Mouse (Mus musculus) midbrain, embryonic 12.5 days (tissue): ENCODE results near the gene Cd96. TPM values are rescaled to one million over a fixed set of nuclear protein-coding genes. Genes with fewer than 3 reads are reported as not detected.

Experiments used
- ATAC-seq: fragments of 200-750 bp; cut with Nextera tagmentation; 2 replicates; pipeline ENCODE4 v1.8.0; 2017; ENCODE audit warnings: low read depth, moderate TSS enrichment, moderate library complexity; ENCODE audit not compliant: low FRiP score
- H3K27ac ChIP-seq: fragments of 300-500 bp; sonication (generic); replicated peaks from 2 replicates; pipeline ENCODE4 v1.5.1; 2016; ENCODE audit warnings: mild to moderate bottlenecking
- H3K27me3 ChIP-seq: fragments of 300-500 bp; sonication (generic); 2 replicates; pipeline ENCODE4 v1.6.1; 2016; ENCODE audit warnings: mild to moderate bottlenecking
- H3K36me3 ChIP-seq: fragments of 300-500 bp; sonication (generic); 2 replicates; pipeline ENCODE4 v1.6.1; 2016
- H3K4me1 ChIP-seq: fragments of 300-500 bp; sonication (generic); 2 replicates; pipeline ENCODE4 v1.6.1; 2016
- H3K4me2 ChIP-seq: fragments of 300-500 bp; sonication (generic); replicated peaks from 2 replicates; pipeline ENCODE4 v1.6.1; 2016; ENCODE audit warnings: mild to moderate bottlenecking, moderate library complexity
- H3K4me3 ChIP-seq: fragments of 300-500 bp; sonication (generic); 2 replicates; pipeline ENCODE4 v1.5.1; 2016; ENCODE audit warnings: mild to moderate bottlenecking
- H3K9ac ChIP-seq: fragments of 300-500 bp; sonication (generic); replicated peaks from 2 replicates; pipeline ENCODE4 v1.6.1; 2016; ENCODE audit warnings: mild to moderate bottlenecking, moderate library complexity
- H3K9me3 ChIP-seq: fragments of 300-500 bp; sonication (generic); 2 replicates; pipeline ENCODE4 v1.6.1; 2016; ENCODE audit warnings: mild to moderate bottlenecking
- WGBS: fragments of 180-500 bp; shearing (Covaris S2); methylation state at CpG from one replicate; pipeline ENCODE4 v1.1.7; 2016; 5-methylcytosine and 5-hydroxymethylcytosine counted together
- polyA plus RNA-seq: library from polyadenylated mRNA; unstranded; fragments of >200 nt; fragmentation: Nextera tagmentation; extraction: Ambion mirVana; gene quantifications from 2 replicates; pipeline ENCODE4 v1.2.1, GENCODE M21; 2016

The Cd96 gene
- polyA plus RNA-seq, 1 experiment from 2014 or later = not detected

DNA sequence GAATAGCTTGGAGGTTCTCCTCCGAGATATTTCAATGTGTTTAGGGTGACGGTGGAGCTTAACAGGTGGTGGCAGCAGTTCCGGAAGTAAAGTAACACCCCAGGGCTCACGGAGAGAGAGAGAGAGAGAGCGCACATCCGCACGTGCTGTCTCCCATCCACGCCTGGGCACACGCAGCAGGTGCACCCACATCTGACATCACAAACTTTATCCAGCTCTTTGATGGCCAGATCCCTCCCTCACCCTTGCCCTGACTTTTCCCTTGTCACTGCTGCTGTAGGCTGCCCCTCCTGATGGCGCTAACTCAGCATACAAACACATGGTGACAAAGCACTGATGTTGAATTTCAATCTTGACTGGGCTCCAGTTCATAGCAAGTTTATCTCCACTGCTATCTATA, 113.8 kb downstream of the Cd96 start:
- H3K27me3 ChIP-seq = no peaks in the 10 kb centered on the region
- peaks cover 15% of the 10 kb centered on the region for H3K4me1 ChIP-seq
- no peak overlapping the region for H3K4me2 ChIP-seq
- H3K4me3 ChIP-seq = no peak overlapping the region
- H3K27ac ChIP-seq = no peak overlapping the region
- H3K9ac ChIP-seq = no peak overlapping the region
- no peaks in the 10 kb centered on the region for H3K9me3 ChIP-seq
- no peaks in the 10 kb centered on the region for H3K36me3 ChIP-seq
- 82% methylated on average over 10 of the region's 10 CpGs for WGBS
- ATAC-seq = no peak

DNA sequence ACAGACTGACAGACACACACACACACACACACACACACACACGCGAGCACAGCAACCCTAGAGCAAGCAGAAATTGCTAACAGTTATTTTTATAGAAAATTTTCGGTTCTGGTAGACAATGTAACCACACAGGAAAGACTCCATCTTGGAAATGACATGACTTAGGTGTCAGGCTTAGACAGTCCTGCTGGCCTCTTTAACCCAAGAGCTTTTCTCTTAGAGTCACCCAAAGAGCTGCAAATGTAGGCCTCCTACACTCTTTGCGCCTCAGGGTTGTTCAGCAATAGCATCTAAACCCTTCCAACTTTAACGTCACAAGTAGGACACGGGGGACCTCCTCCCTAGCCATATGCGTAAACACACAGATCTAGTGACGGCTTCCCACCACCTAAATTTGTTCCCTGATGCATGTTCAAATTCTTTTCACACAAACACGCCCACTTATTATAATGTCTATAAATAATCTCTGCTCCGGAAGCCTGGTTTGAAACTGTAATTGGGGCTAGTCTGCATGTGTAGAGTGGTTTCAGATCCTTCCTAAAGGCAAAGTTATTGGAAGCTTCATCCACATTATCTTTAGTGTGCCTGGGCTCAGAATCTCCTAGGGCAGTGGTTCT, 118.4 kb downstream of the Cd96 start:
- no peak for ATAC-seq
- WGBS = 84% methylated on average over 10 of the region's 10 CpGs
- Histone ChIP-seq H3K36me3 (no peaks in the 10 kb centered on the region), H3K4me1 (peaks cover 15% of the 10 kb centered on the region), H3K4me2 (no peak overlapping the region), H3K9me3 (no peaks in the 10 kb centered on the region), H3K27ac (no peak overlapping the region), H3K9ac (no peak overlapping the region), H3K4me3 (no peak overlapping the region), H3K27me3 (no peaks in the 10 kb centered on the region)

DNA sequence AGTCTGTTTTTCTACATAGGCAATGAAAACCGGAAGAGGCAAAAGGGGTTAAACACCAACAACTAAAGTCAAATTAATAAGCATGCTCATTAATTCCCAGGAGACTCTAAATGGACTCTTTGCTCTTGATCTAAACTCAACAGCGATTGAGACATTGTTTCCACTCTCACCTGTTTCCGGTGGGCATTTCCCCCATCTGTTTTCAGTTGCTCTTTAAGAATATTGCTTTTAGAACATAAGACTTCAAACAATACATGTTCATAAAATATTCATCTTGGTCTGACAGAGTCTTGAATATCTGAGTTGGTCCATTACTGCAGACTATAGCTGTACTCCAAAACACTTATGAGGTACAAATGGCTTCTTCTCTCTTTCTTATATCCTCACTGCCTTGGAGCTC, 119.1 kb downstream of the Cd96 start:
- H3K27me3 ChIP-seq = no peaks in the 10 kb centered on the region
- no peaks in the 10 kb centered on the region for H3K36me3 ChIP-seq
- 90% methylated on average over 3 of the region's 3 CpGs for WGBS
- peaks cover 15% of the 10 kb centered on the region for H3K4me1 ChIP-seq
- no peaks in the 10 kb centered on the region for H3K9me3 ChIP-seq
- no peak for ATAC-seq
- H3K4me3 ChIP-seq = no peak overlapping the region
- H3K9ac ChIP-seq = no peak overlapping the region
- H3K27ac ChIP-seq = no peak overlapping the region
- H3K4me2 ChIP-seq = no peak overlapping the region

DNA sequence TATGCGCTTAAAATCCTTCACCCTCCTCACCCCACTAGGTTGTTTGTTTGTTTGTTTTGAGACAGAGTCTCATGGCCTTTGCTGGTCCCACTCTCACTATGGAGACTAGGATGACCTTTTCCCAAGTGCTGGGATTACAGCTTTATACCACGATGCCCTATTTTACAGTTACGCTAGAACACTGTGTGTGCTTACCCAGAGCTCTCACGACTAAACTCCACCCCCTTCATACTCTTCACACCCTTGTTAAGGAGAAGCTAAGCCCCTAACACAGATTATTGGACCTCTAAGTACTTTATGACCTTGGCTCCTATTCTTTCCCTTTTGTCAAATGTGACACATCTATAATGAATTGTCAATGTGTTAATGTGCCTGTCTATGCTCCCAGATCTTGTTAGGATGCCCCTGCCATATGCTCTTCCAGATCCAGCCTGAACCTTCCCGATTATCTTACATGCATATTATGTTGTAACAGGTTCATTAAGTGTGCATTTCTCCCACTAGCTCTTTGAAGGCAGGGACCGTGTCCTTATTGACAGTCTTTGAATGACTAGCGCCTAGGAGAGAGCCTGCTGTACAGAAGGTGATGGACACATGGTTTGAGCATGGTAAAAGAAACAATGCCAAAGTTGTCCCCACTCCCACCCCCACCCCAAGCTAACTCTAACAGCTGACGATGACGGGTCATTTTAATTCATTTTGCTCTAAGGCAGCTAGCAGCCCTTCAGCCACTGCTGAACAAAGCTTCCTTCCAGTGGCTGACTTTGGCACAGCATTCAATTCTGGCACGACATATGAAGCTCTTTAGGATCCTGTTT, 120.5 kb downstream of the Cd96 start:
- Histone ChIP-seq H3K27ac (0 out of 2 replicates have a peak overlapping the region, but pooled peaks have one; percentile 20), H3K9ac (no peak overlapping the region), H3K36me3 (no peaks in the 10 kb centered on the region), H3K4me2 (0 out of 2 replicates have a peak overlapping the region, but pooled peaks have one; percentile 9), H3K27me3 (no peaks in the 10 kb centered on the region), H3K9me3 (no peaks in the 10 kb centered on the region), H3K4me1 (peaks cover 15% of the 10 kb centered on the region), H3K4me3 (no peak overlapping the region)
- ATAC-seq = peak; percentile 83
- WGBS = 47% methylated on average over 10 of the region's 10 CpGs

DNA sequence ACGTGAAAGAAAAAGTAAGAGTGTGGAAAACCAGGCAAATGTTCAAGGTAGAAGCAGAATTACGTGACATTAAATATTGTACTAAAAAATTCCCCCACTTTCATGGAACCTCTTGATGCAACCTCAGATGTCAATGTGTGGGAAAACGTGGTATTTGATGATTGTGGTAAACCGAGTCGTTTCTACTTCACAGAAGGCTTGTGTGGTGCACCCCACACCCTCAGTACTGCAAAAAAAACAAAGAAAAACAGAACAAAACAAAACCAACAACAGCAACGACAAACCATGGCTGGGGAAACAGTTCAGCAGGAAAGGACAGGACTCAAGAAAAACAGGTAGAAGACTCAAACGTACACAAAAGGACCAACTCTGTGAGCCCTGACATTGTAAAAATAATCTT, 121.8 kb downstream of the Cd96 start:
- Histone ChIP-seq H3K9me3 (no peaks in the 10 kb centered on the region), H3K27ac (no peak overlapping the region), H3K4me3 (no peak overlapping the region), H3K4me1 (peaks cover 15% of the 10 kb centered on the region), H3K4me2 (no peak overlapping the region), H3K27me3 (no peaks in the 10 kb centered on the region), H3K9ac (no peak overlapping the region), H3K36me3 (no peaks in the 10 kb centered on the region)
- ATAC-seq = no peak
- WGBS = 80% methylated on average over 7 of the region's 7 CpGs

DNA sequence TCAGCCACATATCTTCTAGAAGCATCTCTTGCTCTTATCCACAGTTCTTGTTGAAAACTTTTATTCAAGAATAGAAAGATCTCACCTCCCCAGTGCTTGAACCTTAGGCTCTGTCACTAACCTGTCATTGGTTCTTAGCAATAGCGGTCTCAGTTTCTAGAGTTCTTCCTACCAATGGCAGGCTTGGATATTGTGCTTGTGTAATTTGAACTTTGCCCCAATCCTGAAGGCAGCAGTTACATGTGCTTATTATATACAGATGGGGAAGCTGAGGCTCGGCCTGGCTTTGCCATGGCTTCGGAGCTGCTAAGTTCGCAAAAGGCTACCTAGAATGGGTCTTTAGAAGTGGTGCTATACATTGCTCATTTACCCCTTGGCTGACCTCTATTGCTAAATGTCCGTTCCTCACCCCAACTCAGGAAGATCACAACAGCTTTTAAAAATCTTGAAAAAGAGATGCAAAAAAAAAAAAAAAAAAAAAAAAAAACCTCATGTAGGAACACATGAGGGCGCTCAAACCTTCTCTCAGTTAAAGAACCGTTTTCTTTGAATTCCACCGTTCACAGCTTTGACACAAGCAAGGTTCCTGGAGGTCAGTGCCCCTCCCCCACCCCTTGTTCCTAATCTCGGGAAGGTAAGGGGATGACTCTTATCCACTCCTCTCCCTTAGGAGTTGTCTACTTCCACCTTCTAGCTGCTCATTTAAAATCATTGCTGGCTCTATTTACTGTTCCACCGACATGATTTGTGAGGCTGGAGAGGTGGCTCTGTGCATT, 129.0 kb downstream of the Cd96 start:
- no peaks in the 10 kb centered on the region for H3K27me3 ChIP-seq
- H3K4me1 ChIP-seq = 0 out of 2 replicates have a peak, but pooled peaks cover 3% of the 10 kb centered on the region
- no peak overlapping the region for H3K27ac ChIP-seq
- no peak overlapping the region for H3K9ac ChIP-seq
- H3K4me3 ChIP-seq = no peak overlapping the region
- WGBS = 49% methylated on average over 10 of the region's 10 CpGs
- no peak overlapping the region for H3K4me2 ChIP-seq
- H3K36me3 ChIP-seq = no peaks in the 10 kb centered on the region
- ATAC-seq = no peak
- H3K9me3 ChIP-seq = no peaks in the 10 kb centered on the region

DNA sequence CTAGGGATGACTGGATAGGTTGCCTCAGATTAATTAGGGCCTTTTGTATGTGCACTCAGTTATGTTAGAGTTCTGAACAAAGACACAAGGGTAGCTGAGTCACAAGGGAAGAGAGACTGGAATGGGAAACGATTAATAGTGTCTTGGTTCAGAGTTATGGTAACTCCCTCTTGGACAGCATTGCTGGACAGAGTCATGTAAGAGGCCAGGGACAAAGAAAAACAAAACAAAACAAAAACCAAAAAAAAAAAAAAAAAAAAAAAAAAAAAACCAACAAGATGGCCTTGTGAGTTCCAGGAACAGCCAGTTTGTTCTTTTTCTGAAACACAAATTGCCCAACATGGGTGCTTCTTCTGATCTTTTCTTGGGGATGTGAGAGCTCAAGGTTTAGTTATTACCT, 133.8 kb downstream of the Cd96 start:
- H3K4me3 ChIP-seq = no peak overlapping the region
- H3K4me2 ChIP-seq = no peak overlapping the region
- H3K4me1 ChIP-seq = no peaks in the 10 kb centered on the region
- no peaks in the 10 kb centered on the region for H3K9me3 ChIP-seq
- ATAC-seq = no peak
- no peaks in the 10 kb centered on the region for H3K36me3 ChIP-seq
- 73% methylated on average over 1 of the region's 1 CpGs for WGBS
- no peak overlapping the region for H3K9ac ChIP-seq
- no peaks in the 10 kb centered on the region for H3K27me3 ChIP-seq
- H3K27ac ChIP-seq = no peak overlapping the region

Other genes starting within 250 kb of the Cd96 start
- gene Phldb2, start 166.7 kb downstream of the Cd96 start, polyA plus RNA-seq = 33.4 and 42.6 TPM in 2 replicates
- 5.6 and 5.9 TPM in 2 replicates for gene Plcxd2, start 110.0 kb downstream of the Cd96 start, polyA plus RNA-seq
- 2.2 and 3.6 TPM in 2 replicates for gene Gm4737, start 34.8 kb upstream of the Cd96 start, polyA plus RNA-seq